Mouse (Mus musculus) activated CD4-positive, CD25-positive, alpha-beta regulatory T cell, adult 4 months (primary cell): Measurements from ENCODE around the gene Kif2c. TPM values are rescaled to one million over a fixed set of nuclear protein-coding genes. Genes with fewer than 3 reads are reported as not detected.

Experiments
- ATAC-seq: one replicate; pipeline ENCODE4 v1.8.0; 2017
- polyA plus RNA-seq, 2 experiments: library from polyadenylated mRNA; unstranded; fragments of 100-300 nt; shearing (Covaris generic); gene quantifications; one replicate each; pipeline ENCODE4 v1.2.1; 2017

Gene Kif2c
- 10 to 100 TPM; 10.4 to 15.4 TPM for polyA plus RNA-seq

DNA sequence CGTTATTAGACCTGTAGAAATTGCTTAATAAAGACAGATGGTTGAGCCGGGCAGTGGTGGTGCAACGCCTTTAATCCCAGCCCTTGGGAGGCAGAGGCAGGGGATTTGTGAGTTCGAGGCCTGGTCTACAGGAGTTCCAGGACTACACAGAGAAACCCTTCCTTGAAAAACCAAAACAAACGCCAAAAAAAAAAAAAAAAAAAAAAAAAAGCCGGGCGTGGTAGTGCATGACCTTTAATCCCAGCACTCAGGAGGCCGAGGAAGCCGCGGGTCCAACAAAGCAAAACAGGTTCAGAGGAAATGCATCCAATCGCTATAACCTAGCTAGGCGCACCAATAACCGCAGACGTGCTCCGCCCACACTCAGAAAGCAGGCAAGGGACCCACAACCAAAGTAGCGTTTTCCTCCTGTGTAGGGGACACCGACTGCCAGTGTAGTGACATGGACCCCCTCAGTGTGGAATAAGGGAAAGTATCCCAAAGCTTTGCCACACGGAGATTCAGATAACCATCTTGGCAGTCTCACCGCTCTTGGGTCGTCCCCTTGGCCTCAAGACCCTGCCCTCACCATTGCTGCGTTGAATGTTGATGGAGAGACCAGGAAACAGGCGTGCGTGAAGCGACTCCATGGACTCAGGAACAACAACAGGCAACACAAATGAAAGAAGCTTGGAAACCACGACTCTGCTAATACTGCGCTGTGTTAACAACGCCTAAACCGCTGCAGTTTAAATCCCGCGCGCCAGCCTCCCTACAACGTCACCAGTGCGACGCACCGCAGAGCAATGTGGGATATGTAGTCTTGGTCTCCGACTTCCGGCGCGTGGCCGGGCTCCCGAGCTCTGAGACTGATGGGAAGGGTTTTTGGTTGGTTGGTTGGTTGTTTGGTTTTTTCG, at the start of gene Kif2c:
Gene Kif2c, minus strand, starts transcription at position 777 of the 896 bp plus-strand sequence.
- peak; percentile 99 for ATAC-seq

DNA sequence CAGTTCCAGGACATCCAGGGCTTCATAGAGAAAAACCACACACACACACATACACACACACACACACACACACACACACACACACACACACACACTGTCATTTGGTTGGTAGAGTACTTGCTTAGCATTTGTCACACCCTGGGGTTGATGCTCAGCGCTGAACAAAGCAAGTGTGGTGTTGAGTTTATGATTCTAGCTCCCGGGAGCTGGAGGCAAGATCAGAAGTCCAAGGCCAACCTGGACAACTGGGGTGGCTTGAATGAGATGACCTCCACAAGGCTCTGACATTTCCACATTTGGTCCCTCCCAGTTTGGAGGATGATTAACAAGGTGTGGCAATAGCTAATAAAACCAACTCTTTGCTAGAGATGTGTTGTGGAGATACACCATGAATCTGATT, 48.8 kb upstream of the Kif2c start:
- ATAC-seq, result no peak

DNA sequence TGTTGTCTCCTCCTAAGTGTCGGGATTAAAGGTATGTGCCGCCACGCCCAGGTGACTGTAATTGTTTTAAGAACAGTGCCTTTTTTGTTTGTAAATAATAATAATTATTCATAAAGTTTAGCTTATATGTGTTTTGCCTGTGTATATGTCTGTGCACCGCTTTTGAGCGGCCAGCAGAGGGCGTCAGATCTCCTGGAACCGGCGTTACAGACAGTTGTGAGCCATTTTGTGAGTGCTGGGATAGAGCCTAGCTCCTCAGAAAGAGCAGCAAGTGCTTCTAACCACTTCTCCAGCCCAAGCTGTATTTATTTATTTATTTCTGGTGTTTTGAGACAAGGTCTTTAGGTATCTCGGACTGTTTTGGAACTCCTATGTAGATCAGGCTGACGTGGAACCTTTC, 47.9 kb upstream of the Kif2c start:
- no peak for ATAC-seq

GRCm38 (mm10) chr4:117229590-117229989, 47.2 kb upstream of the Kif2c start:
- ATAC-seq, result no peak

DNA sequence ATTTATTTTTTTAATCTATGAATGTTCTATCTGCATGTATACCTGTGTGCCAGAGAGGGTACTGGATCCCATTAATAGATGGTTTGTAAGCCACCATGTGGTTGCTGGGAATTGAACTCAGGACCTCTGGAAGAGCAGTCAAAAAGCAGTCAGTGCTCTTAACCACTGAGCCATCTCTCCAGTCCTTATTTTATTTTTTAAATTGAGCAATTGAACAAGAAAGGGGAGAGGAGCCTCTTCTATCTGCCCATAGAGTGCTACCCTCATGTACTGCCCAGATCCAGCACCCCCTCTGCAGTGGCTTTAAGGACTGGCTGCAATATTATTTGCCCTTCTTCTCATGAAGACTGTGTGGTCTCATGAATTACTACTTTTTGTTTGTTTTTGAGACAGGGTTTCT, 42.8 kb upstream of the Kif2c start:
- no peak for ATAC-seq

DNA sequence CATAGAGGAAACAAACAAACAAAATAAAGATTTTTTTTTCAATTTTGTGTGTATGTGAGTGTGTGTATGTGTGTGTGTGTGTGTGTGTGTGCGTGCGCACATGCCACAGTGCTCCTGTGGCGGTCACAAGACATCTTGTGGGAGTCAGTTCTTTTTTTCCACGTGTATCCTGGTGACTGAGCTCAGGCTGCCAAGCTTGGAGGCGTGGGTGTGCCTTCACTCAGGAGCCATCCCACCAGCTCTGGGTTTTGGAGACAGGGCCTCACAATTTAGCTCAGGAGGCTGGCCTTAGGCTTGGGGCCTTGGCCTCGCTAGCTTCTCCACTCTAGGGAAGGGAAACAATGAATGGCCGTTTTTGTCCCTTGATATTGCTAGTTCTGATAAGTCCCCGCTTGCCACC, 41.7 kb upstream of the Kif2c start:
- ATAC-seq, result no peak

DNA sequence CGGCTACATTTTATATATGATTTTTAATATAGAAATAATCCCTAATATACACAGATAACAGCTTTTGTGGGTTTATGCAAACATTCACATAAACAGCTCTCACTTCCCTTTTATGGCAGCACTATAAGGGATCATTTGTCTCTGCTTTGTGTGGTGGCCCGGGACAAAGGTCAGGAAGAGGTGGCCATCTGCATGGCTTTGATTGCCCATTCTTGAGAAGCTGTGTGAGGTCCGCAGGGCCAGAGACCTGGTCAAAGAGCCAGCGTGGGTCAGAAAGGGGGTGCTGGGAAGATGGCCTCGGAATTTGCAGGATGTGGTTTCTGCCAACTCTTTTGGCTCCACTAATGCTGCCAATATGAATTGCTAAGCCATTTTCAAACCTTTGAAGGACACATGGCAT, 40.6 kb upstream of the Kif2c start:
- no peak for ATAC-seq

GRCm38 (mm10) chr4:117221836-117222235, 39.4 kb upstream of the Kif2c start:
- ATAC-seq, result no peak

- no peak for ATAC-seq
These were observed 38.5 kb upstream of the Kif2c start for GRCm38 (mm10) chr4:117220741-117221515.

- ATAC-seq, result peak; percentile 57
These were observed 36.2 kb upstream of the Kif2c start for GRCm38 (mm10) chr4:117218517-117219219.

DNA sequence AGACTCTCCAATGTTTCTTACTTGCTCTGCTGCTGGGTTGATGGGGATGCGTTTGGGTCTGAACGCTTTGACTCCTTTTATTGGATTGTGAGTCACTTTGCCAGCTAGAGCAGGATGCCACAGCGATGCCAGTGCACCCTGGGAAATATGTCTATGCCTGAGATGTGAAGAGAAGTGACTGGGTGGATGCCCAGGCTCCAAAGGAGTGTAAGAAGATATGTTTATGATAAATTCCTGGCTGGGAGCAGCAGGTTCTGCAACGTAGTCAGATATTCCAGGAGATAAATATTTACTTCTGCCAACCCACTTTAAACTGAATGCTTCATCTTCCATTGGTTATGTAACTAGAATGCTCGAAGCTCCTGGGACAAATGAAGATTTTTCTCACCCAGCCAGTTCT, 34.6 kb upstream of the Kif2c start:
- no peak for ATAC-seq

DNA sequence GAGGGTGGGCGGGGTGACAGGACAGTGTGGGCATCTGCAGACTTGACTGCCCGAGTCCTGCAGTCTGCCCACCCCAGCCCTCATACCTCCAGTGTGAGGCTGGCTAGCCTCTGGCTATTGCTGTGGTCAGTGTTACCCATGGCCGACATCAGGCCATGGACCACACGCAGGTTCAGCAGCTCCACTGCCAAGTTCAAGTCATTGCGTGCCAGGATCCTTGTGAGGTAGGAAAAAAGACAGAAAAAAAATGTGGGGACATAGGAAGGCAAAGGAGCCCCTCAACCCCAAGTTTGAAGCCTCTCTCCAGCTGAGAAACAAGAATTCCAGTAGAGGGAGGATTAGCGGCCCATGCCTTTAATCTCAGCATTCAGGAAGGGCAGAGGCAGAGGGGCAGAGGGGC, 31.8 kb upstream of the Kif2c start:
- ATAC-seq, result no peak

GRCm38 (mm10) chr4:117210147-117211074, 28.0 kb upstream of the Kif2c start:
- ATAC-seq, result peak; percentile 88

GRCm38 (mm10) chr4:117209592-117209991, 27.2 kb upstream of the Kif2c start:
- ATAC-seq, result no peak

DNA sequence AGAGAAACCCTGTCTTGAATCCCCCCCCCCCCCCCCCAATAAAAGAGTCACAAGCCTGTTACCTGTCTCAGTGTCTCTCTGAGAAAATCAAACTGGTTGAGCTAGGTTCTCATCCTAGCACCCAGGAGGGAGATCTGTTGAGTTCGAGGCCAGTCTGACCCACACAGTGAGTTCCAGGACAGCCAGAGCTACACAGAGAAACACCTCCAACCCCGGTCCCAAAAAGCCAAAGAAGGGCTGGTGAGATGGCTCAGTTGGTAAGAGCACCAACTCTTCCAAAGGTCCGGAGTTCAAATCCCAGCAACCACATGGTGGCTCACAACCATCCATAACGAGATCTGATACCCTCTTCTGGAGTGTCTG, 20.5 kb upstream of the Kif2c start:
- ATAC-seq, result no peak

DNA sequence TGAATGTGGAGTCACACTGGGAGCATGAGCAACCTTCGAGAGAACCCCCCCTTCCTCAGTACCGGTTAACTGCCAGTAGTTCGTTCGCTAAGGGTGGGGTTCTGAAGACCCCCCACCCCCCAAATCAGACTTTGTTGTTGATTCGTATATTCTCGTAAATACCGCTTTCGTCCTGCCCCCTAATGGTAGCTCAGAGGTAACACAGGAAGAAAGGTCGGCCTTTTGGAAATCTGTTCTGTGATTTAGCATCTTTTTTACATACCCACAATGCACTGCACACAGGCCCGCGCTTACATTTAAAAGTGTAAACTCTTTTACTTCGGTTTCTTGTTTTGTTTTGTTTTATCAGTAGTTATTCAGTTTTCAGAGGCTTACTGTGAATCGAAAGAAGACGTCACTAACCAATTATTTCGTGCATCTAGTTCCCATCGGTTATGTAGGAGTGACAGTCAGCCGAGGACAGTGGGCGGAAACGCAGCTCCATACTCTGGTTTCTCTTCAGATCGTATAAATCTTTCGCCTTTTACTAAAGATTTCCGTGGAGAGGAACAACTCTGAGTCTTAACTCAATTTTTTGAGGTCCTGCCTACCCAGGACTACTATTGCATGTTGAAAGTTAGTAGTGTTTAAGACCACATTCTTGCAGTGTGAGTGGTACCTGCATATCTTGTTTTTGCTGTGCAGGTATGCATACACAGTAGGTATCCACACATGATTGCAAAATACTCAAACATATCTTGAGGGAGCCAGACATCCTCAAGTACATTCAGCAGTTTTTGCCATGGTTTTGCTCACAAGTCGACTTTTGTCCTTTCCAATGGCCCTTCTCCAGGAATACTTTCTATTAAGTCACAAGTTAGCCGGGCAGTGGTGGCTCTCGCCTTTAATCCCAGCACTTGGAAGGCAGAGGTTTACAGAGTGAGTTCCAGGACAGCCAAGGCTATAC, 19.9 kb upstream of the Kif2c start:
- ATAC-seq, result peak; percentile 91

DNA sequence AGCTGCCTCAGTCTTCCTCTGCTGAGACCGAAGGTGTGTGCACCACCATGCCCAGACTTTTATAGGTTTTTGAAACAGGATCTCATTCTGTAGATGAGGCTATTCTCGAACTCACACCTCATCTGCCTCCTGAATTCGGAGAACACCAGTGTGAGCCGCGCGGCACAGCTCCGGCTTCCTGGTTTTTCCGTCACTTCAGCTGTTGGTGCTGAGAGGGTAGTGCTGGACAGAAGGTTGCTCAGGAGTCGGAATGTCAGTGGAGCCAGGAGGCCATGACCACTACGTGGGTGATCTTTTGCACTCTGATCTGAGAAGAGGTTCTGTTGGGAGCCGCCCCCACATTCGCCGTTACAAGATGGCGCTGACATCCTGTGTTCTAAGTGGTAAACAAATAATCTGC, 9.4 kb upstream of the Kif2c start:
- no peak for ATAC-seq

- ATAC-seq, result no peak
These were observed 8.2 kb upstream of the Kif2c start for GRCm38 (mm10) chr4:117190660-117191059.

DNA sequence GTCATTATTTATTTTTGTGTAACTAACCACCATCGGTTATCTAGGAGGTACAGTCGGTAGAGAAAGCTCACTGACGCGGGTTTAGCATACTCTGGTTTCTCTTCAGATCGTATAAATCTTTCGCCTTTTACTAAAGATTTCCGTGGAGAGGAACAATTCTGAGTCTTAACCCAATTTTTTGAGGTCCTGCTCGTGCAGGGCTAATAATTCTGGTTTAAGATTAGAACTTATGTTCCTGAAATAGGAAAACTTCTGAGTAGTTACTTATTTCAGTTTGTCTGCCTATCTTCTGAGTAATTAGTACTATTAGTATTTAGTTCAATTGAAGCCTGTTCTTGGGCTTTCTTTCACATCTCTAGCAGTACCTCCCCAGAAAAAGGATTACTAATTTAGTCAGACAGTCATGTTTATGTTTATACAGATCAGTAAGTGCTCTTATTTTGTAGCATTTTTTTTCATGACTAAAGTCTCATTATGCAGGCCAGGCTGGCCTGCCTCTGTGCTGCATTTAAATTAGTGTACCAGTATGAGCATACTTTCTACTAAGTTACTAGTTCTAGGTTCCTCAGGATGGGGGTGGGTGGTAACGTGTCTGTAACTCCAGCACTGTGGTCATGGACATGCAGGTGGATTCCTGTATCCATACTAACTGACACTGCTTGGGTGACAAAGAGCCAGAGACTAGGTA, 7.6 kb upstream of the Kif2c start:
- peak; percentile 76 for ATAC-seq

- peak; percentile 73 for ATAC-seq
These were observed 7.0 kb upstream of the Kif2c start for GRCm38 (mm10) chr4:117189382-117189855.
